ENCODE assay signal across 20 mouse cellular contexts in genomic region chr2:64394199-64394598, GRCm38 (mm10).
DNase-seq lines count a peak whose midpoint lies in the region; ATAC-seq lines count a peak whose summit lies in the region.
"Had no signal": no experiment of that assay in that cellular context is flagged by ENCODE, and none has a peak within 500 bp of the region (broad histone marks: within the 10 kb centered on the region; RNA-seq: fewer than 3 reads in every experiment).

No protein-coding gene starts in this region.

- no peak for ATAC-seq in midbrain, embryonic 15.5 days (replicated peaks)
- no peak for ATAC-seq in embryonic facial prominence, embryonic 14.5 days (ENCODE audit: low read depth)
- ATAC-seq in hindbrain, embryonic 12.5 days (ENCODE audit: low FRiP score): peak; percentile 21; the same call in 1 of the 2 replicates
- peak; percentile 51 for ATAC-seq in neural tube, embryonic 13.5 days (ENCODE audit: low read depth)

- no peaks in the 10 kb centered on the region for H3K9me3 ChIP-seq in midbrain, embryonic 10.5 days (replicated peaks)
- H3K9me3 ChIP-seq in midbrain, embryonic 15.5 days: no peaks in the 10 kb centered on the region
- H3K9me3 ChIP-seq in embryonic facial prominence, embryonic 14.5 days (ENCODE audit: control insufficient read depth, low read length): no peaks in the 10 kb centered on the region
- no peaks in the 10 kb centered on the region for H3K9me3 ChIP-seq in hindbrain, embryonic 12.5 days (replicated peaks)
- H3K9me3 ChIP-seq in neural tube, embryonic 13.5 days: no peaks in the 10 kb centered on the region
- H3K9me3 ChIP-seq: heart, embryonic 10.5 days; lung, embryonic 15.5 days had no signal

- H3K4me2 ChIP-seq in midbrain, embryonic 15.5 days: no peak overlapping the region
- H3K4me2 ChIP-seq in embryonic facial prominence, embryonic 14.5 days (ENCODE audit: low read depth, low read length): 0 out of 2 replicates have a peak overlapping the region, but pooled peaks have one; percentile 2
- peak overlapping the region; percentile 17; the same call in 1 of the 2 replicates for H3K4me2 ChIP-seq in hindbrain, embryonic 12.5 days (replicated peaks)
- H3K4me2 ChIP-seq in neural tube, embryonic 13.5 days: no peak overlapping the region
- H3K4me2 ChIP-seq: liver, embryonic 11.5 days; lung, embryonic 15.5 days had no signal

- H3K27me3 ChIP-seq in midbrain, embryonic 10.5 days (ENCODE audit: low read depth, poor library complexity, severe bottlenecking): no peaks in the 10 kb centered on the region
- H3K27me3 ChIP-seq in midbrain, embryonic 15.5 days (replicated peaks): no peaks in the 10 kb centered on the region
- no peaks in the 10 kb centered on the region for H3K27me3 ChIP-seq in embryonic facial prominence, embryonic 14.5 days (replicated peaks; ENCODE audit: control insufficient read depth, insufficient read depth, low read length)
- H3K27me3 ChIP-seq in hindbrain, embryonic 12.5 days: no peaks in the 10 kb centered on the region
- H3K27me3 ChIP-seq in neural tube, embryonic 13.5 days: no peaks in the 10 kb centered on the region
- H3K27me3 ChIP-seq: lung, embryonic 15.5 days had no signal

- no peaks in the 10 kb centered on the region for H3K36me3 ChIP-seq in midbrain, embryonic 10.5 days
- no peaks in the 10 kb centered on the region for H3K36me3 ChIP-seq in midbrain, embryonic 15.5 days (replicated peaks)
- no peaks in the 10 kb centered on the region for H3K36me3 ChIP-seq in embryonic facial prominence, embryonic 14.5 days (ENCODE audit: control insufficient read depth, insufficient read depth, low read length)
- no peaks in the 10 kb centered on the region for H3K36me3 ChIP-seq in hindbrain, embryonic 12.5 days
- H3K36me3 ChIP-seq in neural tube, embryonic 13.5 days: no peaks in the 10 kb centered on the region
- H3K36me3 ChIP-seq: G1E; heart, embryonic 10.5 days; lung, embryonic 15.5 days had no signal

- no peak overlapping the region for H3K4me3 ChIP-seq in midbrain, embryonic 10.5 days
- H3K4me3 ChIP-seq in midbrain, embryonic 15.5 days: no peak overlapping the region
- no peak overlapping the region for H3K4me3 ChIP-seq in embryonic facial prominence, embryonic 14.5 days (ENCODE audit: low read depth, low read length)
- H3K4me3 ChIP-seq in hindbrain, embryonic 12.5 days: no peak overlapping the region
- no peak overlapping the region for H3K4me3 ChIP-seq in neural tube, embryonic 13.5 days
- H3K4me3 ChIP-seq: heart, embryonic 10.5 days; lung, embryonic 15.5 days; myocyte had no signal

- H3K27ac ChIP-seq in midbrain, embryonic 10.5 days (replicated peaks): peak overlapping the region; percentile 75
- H3K27ac ChIP-seq in midbrain, embryonic 15.5 days: no peak overlapping the region
- no peak overlapping the region for H3K27ac ChIP-seq in embryonic facial prominence, embryonic 14.5 days (replicated peaks; ENCODE audit: low read depth, low read length)
- peak overlapping the region; percentile 72 for H3K27ac ChIP-seq in hindbrain, embryonic 12.5 days
- peak overlapping the region; percentile 71 for H3K27ac ChIP-seq in neural tube, embryonic 13.5 days (replicated peaks)
- H3K27ac ChIP-seq: heart, embryonic 10.5 days; lung, embryonic 15.5 days had no signal

- peak; percentile 13 for DNase-seq in midbrain, embryonic 10.5 days (ENCODE audit: low spot score)
- no peak for DNase-seq in embryonic facial prominence, embryonic 14.5 days (ENCODE audit: low spot score)
- no peak for DNase-seq in thymus, postnatal 10 days (ENCODE audit: low spot score in 2 of 2)
- DNase-seq in urinary bladder, adult 2 months (ENCODE audit: low spot score): no peak
- DNase-seq in heart, postnatal 14 days: no peak
- DNase-seq: cerebellum, adult 11-12 months; gastrocnemius, postnatal 10 days; heart, postnatal 36 days; kidney, adult 11 months; kidney, postnatal 14 days; left cerebral cortex, postnatal 4 days; thymus, adult 2 months had no signal

- WGBS in midbrain, embryonic 10.5 days: 64% methylated on average over 8 of the region's 8 CpGs
- 35% methylated on average over 8 of the region's 8 CpGs for WGBS in midbrain, embryonic 15.5 days
- WGBS in embryonic facial prominence, embryonic 14.5 days: 30% methylated on average over 8 of the region's 8 CpGs
- WGBS in hindbrain, embryonic 12.5 days: 25% methylated on average over 8 of the region's 8 CpGs
- 12% methylated on average over 8 of the region's 8 CpGs for WGBS in neural tube, embryonic 13.5 days

- intact Hi-C loops in heart, postnatal 14 days (cut with DNase I): no loop called here

- H3K4me1 ChIP-seq in midbrain, embryonic 10.5 days: peaks cover 27% of the 10 kb centered on the region
- peaks cover 6% of the 10 kb centered on the region for H3K4me1 ChIP-seq in midbrain, embryonic 15.5 days
- H3K4me1 ChIP-seq in embryonic facial prominence, embryonic 14.5 days (ENCODE audit: control insufficient read depth, insufficient read depth, low read length): 0 out of 2 replicates have a peak, but pooled peaks cover 6% of the 10 kb centered on the region
- H3K4me1 ChIP-seq in hindbrain, embryonic 12.5 days: peaks cover 17% of the 10 kb centered on the region
- H3K4me1 ChIP-seq in neural tube, embryonic 13.5 days (replicated peaks): peaks cover 26% of the 10 kb centered on the region
- H3K4me1 ChIP-seq: heart, embryonic 10.5 days; lung, embryonic 15.5 days had no signal

- H3K9ac ChIP-seq in midbrain, embryonic 15.5 days: no peak overlapping the region
- no peak overlapping the region for H3K9ac ChIP-seq in embryonic facial prominence, embryonic 14.5 days (ENCODE audit: low read depth, low read length)
- no peak overlapping the region for H3K9ac ChIP-seq in hindbrain, embryonic 12.5 days
- H3K9ac ChIP-seq in neural tube, embryonic 13.5 days: no peak overlapping the region
- H3K9ac ChIP-seq: lung, embryonic 15.5 days had no signal

Comparison
In these comparisons a context has a peak if more than half of its experiments do, and no peak if none do; other contexts are left out.
1. H3K27ac ChIP-seq: peak in midbrain, embryonic 10.5 days (single experiment), hindbrain, embryonic 12.5 days (single experiment) and neural tube, embryonic 13.5 days (single experiment); none in midbrain, embryonic 15.5 days (single experiment) and embryonic facial prominence, embryonic 14.5 days (single experiment).
2. ATAC-seq: peak in hindbrain, embryonic 12.5 days (single experiment) and neural tube, embryonic 13.5 days (single experiment); none in midbrain, embryonic 15.5 days (single experiment) and embryonic facial prominence, embryonic 14.5 days (single experiment).
3. H3K4me2 ChIP-seq: peak in embryonic facial prominence, embryonic 14.5 days (single experiment) and hindbrain, embryonic 12.5 days (single experiment); none in midbrain, embryonic 15.5 days (single experiment) and neural tube, embryonic 13.5 days (single experiment).